ENCODE assay signal across 7 mouse cellular contexts in genomic region chr1:57969327-57970271, GRCm38 (mm10). TPM values are rescaled to one million over a fixed set of nuclear protein-coding genes. Genes with fewer than 3 reads are reported as not detected.
A peak's percentile ranks its signal among the peaks of the same experiment; 100 is the strongest.
DNase-seq lines count a peak whose midpoint lies in the region; ATAC-seq and TF ChIP-seq lines count a peak whose summit lies in the region.

No protein-coding gene starts in this region.

- no peaks in the 10 kb centered on the region for H3K9me3 ChIP-seq in embryonic facial prominence, embryonic 12.5 days
- H3K9me3 ChIP-seq in limb, embryonic 12.5 days, result no peaks in the 10 kb centered on the region
- no peaks in the 10 kb centered on the region for H3K9me3 ChIP-seq in midbrain, embryonic 15.5 days

- peak; percentile 74 for TF ChIP-seq CTCF in kidney, adult 2 months (conservative IDR thresholded peaks at IDR 0.05; ENCODE audit: insufficient read depth, insufficient read length, low read depth, low read length)
- TF ChIP-seq CTCF in spleen, adult 2 months (IDR thresholded peaks at IDR 0.05; ENCODE audit: extremely low read depth, insufficient read depth, insufficient read length, insufficient replicate concordance), result peak; percentile 80

- peak; percentile 94 for ATAC-seq in embryonic facial prominence, embryonic 12.5 days (ENCODE audit: insufficient number of reproducible peaks, insufficient read depth, low FRiP score, low TSS enrichment)
- peak; percentile 94 for ATAC-seq in limb, embryonic 12.5 days (ENCODE audit: insufficient number of reproducible peaks, insufficient read depth, low FRiP score, low TSS enrichment, low read depth)
- ATAC-seq in midbrain, embryonic 15.5 days (replicated peaks), result peak; percentile 98

- TF ChIP-seq POLR2A in kidney, adult 2 months (IDR thresholded peaks at IDR 0.05; ENCODE audit: low read depth, low read length), result peak; percentile 49
- peak; percentile 76 for TF ChIP-seq POLR2A in spleen, adult 2 months (IDR thresholded peaks at IDR 0.05; ENCODE audit: low read depth, low read length)

- peak; percentile 98 for DNase-seq in adrenal gland, postnatal 25 days
- peak; percentile 97 to 99 for DNase-seq in heart, adult 18-20 months
- DNase-seq in kidney, adult 2 months, result peak; percentile 97
- DNase-seq in spleen, adult 2 months (ENCODE audit: low read depth in 1 of 2, low spot score in 2 of 2), result peak; percentile 65 to 93

- peak overlapping the region; percentile 86 for H3K4me2 ChIP-seq in embryonic facial prominence, embryonic 12.5 days (replicated peaks)
- peak overlapping the region; percentile 85 for H3K4me2 ChIP-seq in limb, embryonic 12.5 days
- H3K4me2 ChIP-seq in midbrain, embryonic 15.5 days, result peak overlapping the region; percentile 71

- peaks cover 4% of the 10 kb centered on the region; the same call in 1 of the 2 replicates for H3K36me3 ChIP-seq in embryonic facial prominence, embryonic 12.5 days
- no peaks in the 10 kb centered on the region; the same call in 1 of the 2 replicates for H3K36me3 ChIP-seq in kidney, adult 2 months (ENCODE audit: control insufficient read depth, insufficient read depth, low read length)
- H3K36me3 ChIP-seq in limb, embryonic 12.5 days, result peaks cover 19% of the 10 kb centered on the region
- H3K36me3 ChIP-seq in midbrain, embryonic 15.5 days (replicated peaks), result no peaks in the 10 kb centered on the region
- peaks cover 5% of the 10 kb centered on the region for H3K36me3 ChIP-seq in spleen, adult 2 months (ENCODE audit: control insufficient read depth, insufficient read depth, low read length)

- peak overlapping the region; percentile 78 for H3K27ac ChIP-seq in embryonic facial prominence, embryonic 12.5 days
- H3K27ac ChIP-seq in kidney, adult 2 months (ENCODE audit: insufficient read depth, low read depth, low read length), result no peak overlapping the region
- H3K27ac ChIP-seq in limb, embryonic 12.5 days, result peak overlapping the region; percentile 81
- H3K27ac ChIP-seq in midbrain, embryonic 15.5 days, result peak overlapping the region; percentile 80
- peak overlapping the region; percentile 73 for H3K27ac ChIP-seq in spleen, adult 2 months (ENCODE audit: insufficient read depth, low read length)

- no peaks in the 10 kb centered on the region for H3K27me3 ChIP-seq in embryonic facial prominence, embryonic 12.5 days
- H3K27me3 ChIP-seq in kidney, adult 2 months (replicated peaks; ENCODE audit: control insufficient read depth, insufficient read depth, low read length), result no peaks in the 10 kb centered on the region
- no peaks in the 10 kb centered on the region for H3K27me3 ChIP-seq in limb, embryonic 12.5 days
- no peaks in the 10 kb centered on the region for H3K27me3 ChIP-seq in midbrain, embryonic 15.5 days (replicated peaks)
- no peaks in the 10 kb centered on the region for H3K27me3 ChIP-seq in spleen, adult 2 months (ENCODE audit: control insufficient read depth, insufficient read depth, low read length)

- peak overlapping the region; percentile 87 for H3K9ac ChIP-seq in embryonic facial prominence, embryonic 12.5 days
- H3K9ac ChIP-seq in limb, embryonic 12.5 days (replicated peaks), result peak overlapping the region; percentile 86
- peak overlapping the region; percentile 90 for H3K9ac ChIP-seq in midbrain, embryonic 15.5 days

- peak overlapping the region; percentile 78 for H3K4me3 ChIP-seq in embryonic facial prominence, embryonic 12.5 days
- H3K4me3 ChIP-seq in kidney, adult 2 months (ENCODE audit: insufficient read depth, low read depth, low read length), result peak overlapping the region; percentile 78
- H3K4me3 ChIP-seq in limb, embryonic 12.5 days (replicated peaks), result peak overlapping the region; percentile 75
- H3K4me3 ChIP-seq in midbrain, embryonic 15.5 days, result peak overlapping the region; percentile 77
- peak overlapping the region; percentile 84 for H3K4me3 ChIP-seq in spleen, adult 2 months (ENCODE audit: extremely low read depth, insufficient read depth, insufficient read length)

- WGBS in embryonic facial prominence, embryonic 12.5 days, result under 1% methylated on average over 65 of the region's 65 CpGs
- 1% methylated on average over 65 of the region's 65 CpGs for WGBS in kidney, adult 2 months
- WGBS in limb, embryonic 12.5 days, result under 1% methylated on average over 64 of the region's 65 CpGs
- WGBS in midbrain, embryonic 15.5 days, result under 1% methylated on average over 64 of the region's 65 CpGs
- WGBS in spleen, adult 2 months, result 1% methylated on average over 65 of the region's 65 CpGs

- H3K4me1 ChIP-seq in embryonic facial prominence, embryonic 12.5 days, result peaks cover 7% of the 10 kb centered on the region; the same call in 1 of the 2 replicates
- H3K4me1 ChIP-seq in kidney, adult 2 months (ENCODE audit: control insufficient read depth, insufficient read depth, low read length), result 0 out of 2 replicates have a peak, but pooled peaks cover 3% of the 10 kb centered on the region
- peaks cover 9% of the 10 kb centered on the region for H3K4me1 ChIP-seq in limb, embryonic 12.5 days (replicated peaks)
- H3K4me1 ChIP-seq in midbrain, embryonic 15.5 days, result peaks cover 18% of the 10 kb centered on the region
- no peaks in the 10 kb centered on the region for H3K4me1 ChIP-seq in spleen, adult 2 months (ENCODE audit: control insufficient read depth, insufficient read depth, insufficient read length)

RNA-seq across cellular contexts. Expression of gene Sgo2a, which starts 26.2 kb away (rescaled TPM):
- 2.1 and 2.2 TPM in 2 replicates for total RNA-seq in adrenal gland, postnatal 25 days (2021)
- polyA plus RNA-seq in embryonic facial prominence, embryonic 12.5 days (2016; fragmentation: Nextera tagmentation; extraction: Ambion mirVana), result 22.4 and 24.2 TPM in 2 replicates
- total RNA-seq in heart, adult 18-20 months (2021), result 1 to 10 TPM; 3.5 to 5.1 TPM
- polyA plus RNA-seq in kidney, adult 2 months (2012; rRNA removed), result 0.03 and 0.05 TPM in 2 replicates
- polyA plus RNA-seq in limb, embryonic 12.5 days (2016; fragmentation: Nextera tagmentation; extraction: Ambion mirVana), result 24.4 and 24.5 TPM in 2 replicates
- 2.7 and 2.8 TPM in 2 replicates for polyA plus RNA-seq in midbrain, embryonic 15.5 days (2015; fragmentation: Nextera tagmentation; extraction: Ambion mirVana)
- 0.35 and 0.59 TPM in 2 replicates for polyA plus RNA-seq in spleen, adult 2 months (2012; rRNA removed)

RNA-seq across cellular contexts. Expression of gene Kctd18, which starts 49.2 kb away (rescaled TPM):
- total RNA-seq in adrenal gland, postnatal 25 days (2021), result 15.8 and 24.0 TPM in 2 replicates
- polyA plus RNA-seq in embryonic facial prominence, embryonic 12.5 days (2016; fragmentation: Nextera tagmentation; extraction: Ambion mirVana), result 24.8 and 26.1 TPM in 2 replicates
- 1 to 10 TPM; 5.9 to 7.7 TPM for total RNA-seq in heart, adult 18-20 months (2021)
- polyA plus RNA-seq in kidney, adult 2 months (2012; rRNA removed), result 4.3 and 4.8 TPM in 2 replicates
- 22.9 and 24.4 TPM in 2 replicates for polyA plus RNA-seq in limb, embryonic 12.5 days (2016; fragmentation: Nextera tagmentation; extraction: Ambion mirVana)
- polyA plus RNA-seq in midbrain, embryonic 15.5 days (2015; fragmentation: Nextera tagmentation; extraction: Ambion mirVana), result 28.9 and 29.7 TPM in 2 replicates
- polyA plus RNA-seq in spleen, adult 2 months (2012; rRNA removed), result 5.4 and 5.6 TPM in 2 replicates
